Mouse (Mus musculus) left cerebral cortex, postnatal 36 days (tissue): ENCODE measurements around the gene Zdhhc8. TPM values are rescaled to one million over a fixed set of nuclear protein-coding genes. Genes with fewer than 3 reads are reported as not detected.
A peak's percentile ranks its signal among the peaks of the same experiment; 100 is the strongest.

Source experiments
- DNase-seq, 2 experiments: peaks; one replicate each; pipeline ENCODE4 v3.0.0; 2021 to 2022; ENCODE audit warnings: low spot score in 2 of 2, mixed read lengths in 1 of 2
- intact Hi-C: fragments of 180-260 bp; cut with DNase I; formaldehyde crosslinking; loops from one replicate; pipeline ENCODE4 v1.15.1; 2025
- total RNA-seq, 2 experiments: library from RNA; stranded (reverse); gene quantifications; 2 replicates each; pipeline ENCODE4 v1.2.3; 2021

Gene Zdhhc8
- total RNA-seq, 2 experiments from 2014 or later, result 145 to 154 TPM

DNA sequence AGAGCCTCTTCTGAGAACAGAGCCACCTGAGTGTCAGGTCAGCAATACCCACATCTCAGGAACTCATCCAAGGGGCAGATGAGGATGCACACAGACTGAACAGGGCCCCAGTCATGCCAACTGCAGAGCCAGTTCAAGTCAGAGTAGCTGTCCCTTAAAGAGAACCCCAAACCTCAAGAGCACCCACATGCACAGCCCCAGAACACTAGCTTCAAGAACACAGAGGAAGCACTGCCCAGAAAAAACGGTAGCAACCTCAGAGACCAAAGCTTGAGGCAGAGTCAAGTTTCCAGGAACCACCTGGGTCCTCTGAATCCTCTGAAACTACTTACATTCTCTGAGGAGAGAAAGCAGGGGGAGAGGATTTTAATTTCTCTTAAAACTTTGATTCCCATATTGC, 1.5 kb downstream of the Zdhhc8 start:
- no peak for DNase-seq
- intact Hi-C loops, result no loop called here

DNA sequence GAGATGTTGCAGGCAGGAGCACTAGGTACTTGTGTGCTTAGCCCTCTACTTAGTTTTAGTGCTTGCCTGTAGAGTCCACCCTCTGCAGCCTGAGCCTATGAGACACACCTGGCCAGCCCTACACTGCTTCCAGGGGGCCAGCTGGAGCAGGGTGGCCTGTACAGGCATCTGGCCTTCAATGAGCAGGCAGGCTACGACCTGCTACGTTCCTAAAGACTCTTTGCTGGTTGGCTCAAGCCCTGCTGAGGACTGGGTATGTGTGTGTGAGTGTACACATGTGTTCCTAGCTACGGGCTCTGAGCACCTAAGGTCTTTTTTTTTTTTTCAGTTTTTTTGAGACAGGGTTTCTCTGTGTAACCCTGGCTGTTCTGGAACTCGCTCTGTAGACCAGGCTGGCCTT, 3.5 kb downstream of the Zdhhc8 start:
- intact Hi-C loops, result no loop called here

DNA sequence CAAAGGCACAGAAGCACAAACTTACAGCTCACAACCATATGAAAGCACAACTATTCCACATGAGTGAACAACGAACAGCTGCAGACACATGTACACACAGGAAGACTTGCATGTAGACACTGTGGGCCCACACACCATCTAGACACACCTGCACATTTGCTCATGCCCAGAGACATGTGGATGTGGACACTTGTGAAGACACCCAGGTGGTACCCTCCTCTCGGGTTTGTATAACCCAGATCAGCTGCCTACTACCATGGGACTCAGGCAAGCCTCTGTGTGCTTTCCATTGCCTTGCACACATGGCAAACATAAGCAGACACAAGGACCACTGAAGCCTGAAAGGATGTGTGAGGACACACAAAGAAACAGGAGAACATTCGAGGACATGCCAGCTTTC, 3.9 kb downstream of the Zdhhc8 start:
- no peak for DNase-seq
- intact Hi-C loops, result no loop called here

More for the DNA sequence above, 3.5 kb downstream of the Zdhhc8 start:
- no peak for DNase-seq

DNA sequence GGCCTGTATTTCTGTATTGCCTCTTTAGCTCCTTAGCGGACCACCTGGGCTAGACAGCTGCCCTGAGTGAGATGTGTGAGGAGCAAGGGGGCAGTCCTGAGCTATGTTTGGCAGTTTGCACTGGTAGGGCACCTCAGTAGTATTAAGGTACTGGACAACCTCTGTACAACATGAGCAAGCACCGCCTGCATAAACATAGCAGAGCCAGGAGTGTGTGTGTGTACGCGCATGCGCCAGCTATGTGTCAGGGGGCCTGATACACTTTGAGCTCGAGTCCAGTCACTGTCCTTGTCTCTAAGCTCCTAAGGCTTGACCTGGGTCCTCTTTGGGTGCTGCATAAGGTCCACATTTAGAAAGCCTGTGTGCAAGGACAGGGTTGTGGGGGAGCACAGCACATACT, 4.3 kb downstream of the Zdhhc8 start:
- no peak for DNase-seq
- intact Hi-C loops, result no loop called here

DNA sequence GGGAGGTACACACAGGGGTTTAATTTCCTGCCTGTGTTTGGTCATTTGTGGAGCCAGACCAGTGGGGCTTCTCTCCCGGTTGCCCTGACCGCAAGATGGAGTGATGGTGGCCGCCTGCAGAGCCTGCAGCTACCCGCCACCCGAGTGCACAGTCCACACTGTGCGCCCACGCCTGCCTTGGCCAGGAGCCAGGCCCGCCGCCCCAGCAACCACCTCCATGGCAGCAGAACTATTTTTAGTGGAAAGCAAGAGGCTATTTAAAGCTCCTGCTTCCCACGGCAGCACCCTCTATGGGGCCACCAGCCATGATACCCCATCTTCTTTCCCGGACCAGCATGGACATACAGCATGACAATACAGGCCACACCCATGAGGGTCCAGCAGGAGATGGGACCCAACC, 5.3 kb downstream of the Zdhhc8 start:
- DNase-seq, result peak; percentile 88 to 92
- intact Hi-C loops, result loop anchor here (10.0 kb wide), 1 partner anchor 305 kb away; the partner anchor contains the start of gene Slc25a1

DNA sequence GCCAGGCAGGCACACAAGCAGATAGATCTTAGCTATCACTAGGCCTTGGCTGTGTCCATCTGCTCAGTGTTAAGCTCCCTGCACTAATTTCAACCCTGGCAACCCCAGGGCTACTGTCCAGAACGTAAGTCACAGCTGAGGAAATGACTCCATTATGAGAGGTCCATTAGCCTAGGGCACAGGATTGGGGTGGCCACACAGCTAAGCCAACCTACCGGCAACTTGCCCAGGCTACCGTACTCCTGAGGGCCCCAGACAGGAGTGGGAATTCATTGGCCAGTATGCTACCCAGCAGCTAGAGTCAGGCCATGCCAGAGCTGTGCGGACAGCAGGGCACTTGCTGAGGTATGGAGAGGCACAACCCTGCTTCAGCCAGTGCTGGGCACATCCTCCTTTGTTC, 6.1 kb downstream of the Zdhhc8 start:
- no peak for DNase-seq
- intact Hi-C loops, result loop anchor here (10.0 kb wide), 1 partner anchor 304 kb away; the partner anchor contains the start of gene Slc25a1

DNA sequence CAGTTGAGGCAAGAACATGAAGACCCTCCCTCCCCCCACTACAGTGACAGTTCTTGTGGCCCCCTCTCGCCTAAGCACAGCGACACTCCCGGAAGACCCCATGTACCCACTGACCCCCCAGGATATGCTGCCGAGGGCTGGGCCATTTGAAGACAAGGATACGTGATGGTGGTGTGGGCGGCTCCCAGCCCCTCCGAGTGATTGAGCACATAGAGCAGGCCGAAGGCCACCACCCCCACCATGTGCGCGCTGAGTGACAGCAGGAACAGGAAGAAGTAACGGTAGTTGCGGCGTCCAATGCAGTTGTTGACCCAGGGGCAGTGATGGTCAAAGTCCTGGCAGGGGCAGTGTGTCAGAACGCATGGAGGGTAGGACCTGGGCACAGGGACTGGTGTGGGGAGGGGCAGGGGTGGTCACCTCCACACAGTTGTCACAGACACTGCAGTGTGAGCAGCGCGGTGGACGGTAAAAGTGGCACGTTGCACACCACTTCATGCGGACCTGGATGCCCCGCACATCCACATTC, 7.0 kb downstream of the Zdhhc8 start:
- intact Hi-C loops, result loop anchor here (10.0 kb wide), 1 partner anchor 303 kb away; the partner anchor contains the start of gene Slc25a1
- no peak for DNase-seq

DNA sequence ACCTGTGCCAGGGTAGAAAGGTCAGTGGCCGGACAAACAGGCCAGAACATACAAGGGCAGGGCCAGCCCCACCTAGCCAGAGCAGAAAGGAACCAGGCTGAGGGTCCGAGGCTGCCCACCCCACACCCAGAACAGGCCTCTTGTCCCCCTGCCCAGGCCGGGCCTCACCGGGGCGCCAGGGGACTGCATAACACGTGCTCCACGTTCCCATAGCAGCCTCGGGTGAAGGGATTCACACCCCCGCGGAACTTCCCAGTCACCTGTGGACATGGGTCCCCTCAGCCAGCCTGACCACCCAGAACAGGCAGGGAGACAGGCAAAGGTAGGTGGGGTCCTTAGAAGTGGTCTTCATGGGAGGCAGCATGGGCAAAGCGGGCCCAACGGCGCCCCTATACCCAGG, 7.7 kb downstream of the Zdhhc8 start:
- no peak for DNase-seq
- intact Hi-C loops, result loop anchor here (10.0 kb wide), 1 partner anchor 302 kb away; the partner anchor contains the start of gene Slc25a1

DNA sequence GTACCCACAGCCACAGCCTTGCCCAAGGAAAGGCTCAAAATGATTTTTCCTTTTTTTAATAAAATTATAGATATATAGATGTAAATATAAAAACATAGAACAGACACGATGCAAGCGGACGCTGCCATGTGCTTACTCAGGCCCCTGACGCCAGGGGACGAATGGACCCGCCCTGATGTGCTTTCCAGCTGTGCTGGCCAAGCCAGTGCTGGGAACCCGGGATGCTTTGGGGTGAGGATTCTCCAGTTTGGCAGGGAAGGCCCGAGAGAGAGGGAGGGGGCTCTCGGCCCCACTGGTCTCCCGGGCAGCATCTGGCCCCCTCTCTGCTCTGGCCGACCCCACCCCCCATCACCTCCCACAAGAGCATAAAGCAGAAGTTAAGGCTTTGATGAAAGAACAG, 12.7 kb downstream of the Zdhhc8 start:
- intact Hi-C loops, result loop anchor here (10.0 kb wide), 1 partner anchor 297 kb away; the partner anchor contains the start of gene Slc25a1
- no peak for DNase-seq

DNA sequence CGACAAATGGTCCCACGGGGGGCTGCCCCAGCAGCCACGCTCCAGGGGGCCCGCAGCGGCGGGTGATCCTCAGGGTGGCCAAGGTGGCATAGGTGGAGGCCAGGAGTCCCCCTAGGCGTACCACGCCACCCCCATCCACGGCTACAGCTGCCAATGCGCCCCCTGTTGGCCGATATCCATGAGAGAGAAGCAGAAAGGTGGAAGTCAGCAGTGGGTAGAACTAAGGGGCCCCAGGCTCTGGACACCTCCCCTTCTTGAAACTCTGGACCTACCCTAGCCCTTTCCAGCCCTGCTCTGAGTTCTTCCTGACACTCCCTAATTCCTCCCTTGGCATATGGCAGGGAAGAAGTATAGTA, 13.4 kb downstream of the Zdhhc8 start:
- intact Hi-C loops, result loop anchor here (10.0 kb wide), 1 partner anchor 297 kb away; the partner anchor contains the start of gene Slc25a1
- no peak for DNase-seq

DNA sequence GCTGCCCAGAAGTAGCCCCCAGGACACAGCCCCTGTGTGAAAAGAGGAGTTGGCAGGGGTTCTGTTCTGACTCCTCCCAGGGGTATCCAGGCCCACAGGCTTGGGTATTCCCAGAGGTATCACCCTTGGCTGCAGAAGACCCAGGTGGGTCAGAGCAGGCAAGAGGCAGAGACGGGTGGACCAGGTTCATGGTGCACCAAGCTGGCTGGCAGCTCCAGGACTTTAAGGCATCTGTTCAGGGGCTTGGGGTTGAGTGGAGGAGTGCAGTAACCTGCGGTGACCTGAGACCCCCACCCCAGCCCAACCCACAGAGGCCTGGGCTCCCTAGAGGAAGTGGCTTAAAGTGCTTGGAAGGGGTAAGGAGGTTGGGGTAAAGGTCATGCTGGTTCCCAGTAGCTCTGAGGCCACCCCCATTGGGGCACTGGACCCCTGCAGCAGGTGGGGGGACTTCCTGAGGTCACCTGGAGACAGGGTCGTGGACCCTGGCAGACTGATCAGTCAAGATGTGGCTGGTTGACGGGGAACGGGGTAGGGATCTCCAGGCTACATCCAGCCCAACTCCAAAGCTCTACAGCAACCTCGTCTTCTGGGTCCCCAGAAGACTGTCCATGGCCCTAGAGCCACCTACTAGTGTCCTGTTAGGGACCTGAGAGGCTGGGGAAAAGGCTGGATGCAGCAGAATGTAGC, 13.9 kb downstream of the Zdhhc8 start:
- intact Hi-C loops, result loop anchor here (10.0 kb wide), 1 partner anchor 296 kb away; the partner anchor contains the start of gene Slc25a1
- DNase-seq, result no peak

DNA sequence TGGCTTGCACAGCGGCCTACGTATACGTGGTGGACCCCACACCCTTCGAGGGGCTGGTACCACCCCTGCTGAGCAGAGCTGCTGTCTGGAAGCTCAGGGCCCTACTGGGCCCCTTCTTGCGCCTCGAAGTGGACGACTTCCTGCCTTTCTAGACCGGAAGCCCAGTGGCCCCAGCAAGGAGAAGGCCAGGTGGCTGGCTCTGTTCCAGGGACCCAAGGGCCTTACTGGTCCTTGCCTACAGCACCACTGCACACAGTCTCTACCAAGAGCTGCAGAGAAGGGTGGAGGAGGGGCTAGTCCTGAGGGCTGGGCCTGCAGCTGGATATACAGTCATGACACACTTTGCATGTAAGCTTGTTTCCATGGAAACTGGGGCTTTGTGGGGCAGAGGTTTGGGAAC, 14.9 kb downstream of the Zdhhc8 start:
- no peak for DNase-seq
- intact Hi-C loops, result loop anchor here (10.0 kb wide), 1 partner anchor 295 kb away; the partner anchor contains the start of gene Slc25a1

DNA sequence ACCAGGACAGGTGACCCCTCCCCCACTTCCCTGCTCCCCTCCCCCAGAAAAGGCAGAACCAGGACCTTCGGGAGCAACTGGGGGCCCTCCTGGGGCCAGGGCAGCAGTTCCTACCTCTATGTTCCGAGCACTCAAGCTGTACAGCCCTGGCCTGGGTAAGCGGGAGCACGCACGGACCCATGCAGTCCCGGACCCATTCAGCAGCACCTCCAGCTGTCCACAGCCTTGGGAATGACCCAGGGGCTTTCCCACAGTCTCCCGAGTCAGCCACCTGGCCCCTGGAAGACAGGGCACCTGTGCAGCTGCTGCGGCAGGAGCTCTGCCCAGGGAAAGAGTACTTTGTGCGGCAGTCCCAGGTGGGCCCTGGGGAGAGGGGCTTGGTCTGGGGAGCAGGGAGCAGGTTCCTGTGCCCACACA, 16.3 kb downstream of the Zdhhc8 start:
- no peak for DNase-seq
- intact Hi-C loops, result no loop called here

DNA sequence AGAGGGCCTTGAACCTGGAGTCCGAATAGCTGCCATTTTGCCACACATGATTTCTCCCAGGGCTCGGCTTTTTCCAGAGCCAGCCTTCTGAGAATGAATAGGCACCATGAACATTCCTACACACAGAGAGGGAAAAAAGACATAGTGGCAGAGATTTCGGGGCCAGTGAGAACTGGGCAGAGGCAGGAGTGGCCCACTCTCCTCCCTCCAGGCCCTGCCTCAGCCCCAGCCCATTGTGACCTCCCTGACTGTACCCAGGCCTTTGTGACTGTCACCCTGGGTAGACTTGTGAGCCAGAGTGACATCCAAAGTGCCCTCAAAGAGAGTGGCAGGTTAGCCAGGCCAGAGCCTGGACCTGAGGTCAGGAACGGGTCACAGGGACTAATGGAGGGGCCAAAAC, 17.4 kb downstream of the Zdhhc8 start, which contains the start of gene Ccdc188:
Ccdc188 (plus strand) TSS at position 301 of the 400 bp plus-strand sequence.
- intact Hi-C loops, result no loop called here
- DNase-seq, result no peak

DNA sequence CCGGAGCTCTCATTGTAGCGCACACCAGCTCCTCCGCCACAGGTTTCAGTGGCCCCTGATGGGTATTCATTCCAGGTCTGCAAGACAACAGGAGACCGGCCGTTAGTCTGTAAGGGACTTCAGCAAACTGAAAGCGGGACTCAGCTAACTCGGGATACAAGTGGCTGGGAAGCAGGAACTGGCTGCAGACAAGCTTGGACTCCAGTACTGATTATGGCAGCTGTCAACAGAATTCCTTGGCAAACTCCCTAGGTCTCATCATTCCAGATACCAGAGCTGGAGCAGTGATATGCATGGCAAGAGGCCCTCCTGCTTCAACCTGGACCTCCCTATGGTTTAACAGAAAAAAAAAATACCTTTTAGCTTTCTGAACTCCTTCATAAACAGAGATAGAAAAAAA, 20.1 kb downstream of the Zdhhc8 start:
- intact Hi-C loops, result no loop called here
- no peak for DNase-seq

DNA sequence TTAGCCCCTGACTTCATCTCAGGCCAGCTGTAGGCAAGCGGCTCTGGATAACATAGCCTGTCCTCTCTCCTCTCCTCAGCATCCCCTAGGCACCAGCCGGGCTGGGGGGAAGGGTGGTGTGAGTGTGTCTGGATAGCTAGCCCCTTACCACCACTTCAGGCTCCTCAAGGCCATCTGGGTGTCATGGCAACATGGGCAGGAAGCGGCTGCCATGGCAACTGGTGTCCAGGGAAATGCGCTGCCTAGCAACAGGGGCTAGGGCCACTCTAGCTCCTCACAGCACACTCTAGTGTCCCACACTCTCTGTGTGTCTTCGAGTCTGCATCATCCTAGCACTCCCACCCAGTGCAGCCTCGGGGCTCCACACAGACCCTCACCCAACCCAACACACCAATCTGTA, 21.2 kb downstream of the Zdhhc8 start:
- intact Hi-C loops, result loop anchor here (2.0 kb wide), 1 partner anchor 161 kb away; the partner anchor contains the start of gene Dgcr6
- DNase-seq, result peak; percentile 66

DNA sequence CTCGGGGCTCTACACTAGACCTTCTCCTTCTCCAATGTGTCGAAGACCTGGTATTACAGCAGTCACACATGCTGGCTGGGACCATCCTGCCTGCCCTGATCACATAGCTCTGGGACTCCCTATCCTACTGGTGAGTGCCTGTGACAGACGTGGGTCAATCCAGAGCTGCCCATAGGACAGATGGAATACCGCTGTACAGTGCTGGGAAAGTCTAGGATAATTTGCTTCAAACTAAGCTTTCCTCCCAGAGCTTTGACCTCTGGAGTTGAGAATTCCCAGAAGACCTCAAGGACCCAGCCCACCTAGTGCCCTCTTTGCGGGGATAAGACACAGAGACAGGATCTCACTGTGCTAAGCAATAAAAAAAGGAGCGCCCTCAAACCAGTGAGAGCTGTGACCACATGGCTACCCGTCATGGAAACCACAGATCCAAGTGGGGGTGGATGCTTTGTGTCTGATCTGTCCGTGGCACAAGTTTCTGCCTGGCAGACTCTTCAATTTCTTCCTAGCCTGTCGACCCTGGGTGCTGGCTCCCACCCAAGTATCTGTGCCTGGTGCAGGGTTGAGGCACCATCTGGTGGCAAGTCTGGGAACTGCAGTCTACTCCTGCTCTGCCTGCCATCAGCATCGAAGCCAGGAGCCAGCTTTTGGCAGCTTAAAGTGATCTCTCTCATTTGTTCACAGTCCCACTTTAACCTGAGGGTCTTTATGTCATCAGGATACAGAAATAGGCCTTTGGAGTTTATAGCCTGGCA, 23.3 kb downstream of the Zdhhc8 start:
- intact Hi-C loops, result loop anchor here (1.0 to 2.0 kb wide), 2 partner anchors 103 to 159 kb away; partner anchors contain the start of gene Dgcr6
- peak; percentile 86 to 91 for DNase-seq

DNA sequence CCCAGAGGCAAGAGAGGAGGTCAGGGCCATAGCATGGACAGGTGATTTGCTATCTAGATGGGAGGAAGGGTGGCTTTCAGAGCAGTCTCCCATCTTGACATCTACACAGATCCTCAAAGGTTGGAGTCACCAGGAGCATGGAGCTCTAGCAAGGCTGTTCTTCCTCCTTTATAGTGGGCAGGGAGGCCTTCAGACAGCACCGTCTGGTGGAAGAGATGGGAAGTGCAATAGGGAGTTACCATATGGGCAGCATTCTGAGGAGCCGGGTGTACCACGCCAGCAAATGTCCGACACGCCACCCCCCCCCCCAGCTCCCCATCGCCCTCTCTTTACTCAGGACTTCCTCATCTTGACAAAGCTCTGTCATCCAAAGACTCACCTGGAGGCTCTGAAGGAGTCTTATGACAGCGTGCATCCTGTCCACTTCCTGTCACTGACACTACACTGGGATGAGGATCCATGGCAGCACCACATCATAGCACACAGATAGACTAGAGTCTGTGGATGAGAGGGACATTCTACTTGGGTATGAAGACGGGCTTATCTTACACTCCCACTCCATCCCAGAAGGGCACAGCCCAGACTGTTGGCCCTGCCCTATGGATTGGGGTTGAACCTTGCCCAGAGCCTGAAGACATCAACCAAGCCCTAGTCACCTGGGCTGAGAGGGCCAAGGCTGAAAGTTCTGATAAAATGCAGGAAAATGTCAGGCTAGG, 24.1 kb downstream of the Zdhhc8 start:
- DNase-seq, result peak; percentile 73 to 78
- intact Hi-C loops, result loop anchor here (1.0 kb wide), 2 partner anchors 84 to 103 kb away; partner anchors contain the start of gene Rtn4r

DNA sequence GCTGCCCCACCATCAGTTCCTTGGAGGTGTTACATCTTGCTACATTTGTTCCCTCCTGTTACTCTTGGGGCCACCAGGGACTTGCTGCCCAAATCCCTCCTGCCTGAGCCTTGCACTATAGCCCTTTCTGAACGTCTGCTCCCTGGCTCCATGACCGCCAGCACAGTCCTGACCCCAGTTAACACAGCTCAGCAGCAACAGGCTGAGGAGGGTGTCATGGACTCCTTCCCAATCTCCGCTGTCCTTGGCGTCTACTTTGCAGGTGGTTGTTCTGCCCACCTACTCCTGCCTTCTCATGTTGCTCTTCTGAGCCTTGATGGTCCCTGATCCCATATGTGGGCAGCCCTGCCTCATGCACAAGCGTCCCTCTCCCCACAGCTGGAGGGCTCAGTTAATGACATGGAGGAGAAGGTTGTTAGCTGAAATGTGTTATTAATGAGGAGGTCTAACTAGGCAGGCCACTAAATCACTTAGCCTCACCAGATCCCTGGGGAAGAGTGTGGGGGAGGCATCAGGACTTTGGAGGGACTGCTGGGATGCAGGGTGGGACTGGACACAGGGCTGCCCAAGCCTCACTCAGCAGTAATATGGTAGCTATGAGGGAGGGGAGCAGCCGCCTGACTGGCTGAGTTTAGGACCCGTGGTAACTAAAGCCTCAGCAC, 31.4 kb downstream of the Zdhhc8 start:
- intact Hi-C loops, result no loop called here
- DNase-seq, result no peak
